Mouse (Mus musculus): Measurements from ENCODE around the gene Zfp597. TPM values are rescaled to one million over a fixed set of nuclear protein-coding genes. Genes with fewer than 3 reads are reported as not detected.
"Not testable (repeated sequence)": the region's sequence is repeated elsewhere in the genome, so short reads cannot be mapped to it uniquely, and the experiment has no call there.

Zfp597 gene
- total RNA-seq, 2 experiments from 2014 or later: 5.6 to 6.8 TPM

DNA sequence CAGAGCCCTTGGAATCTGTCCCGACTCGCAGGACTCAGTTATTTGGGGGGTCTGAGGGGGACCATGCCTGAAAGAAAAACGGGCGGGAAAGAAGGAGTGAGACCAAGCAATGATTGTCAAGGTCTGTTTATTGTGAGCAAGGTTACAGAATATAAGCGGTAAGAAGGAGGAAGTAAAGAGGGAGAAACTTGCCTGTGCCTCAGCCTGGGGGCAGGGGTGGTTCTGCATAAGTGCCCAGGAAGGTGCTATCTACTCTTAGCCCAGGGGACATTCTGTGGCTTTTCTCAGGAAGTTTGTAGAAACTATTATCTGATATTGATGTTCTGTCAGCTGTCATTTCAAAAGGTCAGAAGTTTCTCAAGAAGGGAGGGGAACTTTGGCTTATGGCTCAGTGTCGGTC, 69.7 kb downstream of the Zfp597 start:
- intact Hi-C loops (cut with DNase I; ENCODE audit: low total_unique reads); DNase-seq: not testable (repeated sequence)

Small RNAs within 50 kb of the gene (microRNA-seq; reads per million reads assigned to microRNA genes)
- 0 reads per million in 2 experiments for gene Gm23493

Other genes with a start within 250 kb of the Zfp597 start
- not detected for gene Mefv, start 166.5 kb downstream of the Zfp597 start, total RNA-seq (2021)
- 1 to 10 TPM; 6.0 to 6.7 TPM for gene Zfp263, start 140.5 kb downstream of the Zfp597 start, total RNA-seq (2021)
- not detected for gene Olfr15, start 53.7 kb downstream of the Zfp597 start, total RNA-seq (2021)
- 1 to 10 TPM; 1.2 to 1.3 TPM for gene Zfp174, start 37.3 kb downstream of the Zfp597 start, total RNA-seq (2021)
- 10 to 100 TPM; 24.8 to 24.9 TPM for gene Naa60, start 12.2 kb downstream of the Zfp597 start, total RNA-seq (2021)
- under 1 TPM; 0.45 to 0.58 TPM for gene Gm20695, start 87 bp upstream of the Zfp597 start, total RNA-seq (2021)
- 1 to 10 TPM; 1.7 to 2.2 TPM for gene 1700037C18Rik, start 24.1 kb upstream of the Zfp597 start, total RNA-seq (2021)
- 1 to 10 TPM; 6.4 to 6.9 TPM for gene Cluap1, start 24.2 kb upstream of the Zfp597 start, total RNA-seq (2021)
- gene Nlrc3, start 92.1 kb upstream of the Zfp597 start, total RNA-seq (2021): 1 to 10 TPM; 3.1 to 5.3 TPM
- gene Slx4, start 119.2 kb upstream of the Zfp597 start, total RNA-seq (2021): 1 to 10 TPM; 5.9 to 7.9 TPM
- gene Dnase1, start 152.4 kb upstream of the Zfp597 start, total RNA-seq (2021): not detected
- gene Trap1, start 193.3 kb upstream of the Zfp597 start, total RNA-seq (2021): 10 to 100 TPM; 89.0 to 91.9 TPM

Data from gastrocnemius, postnatal 14 days (tissue).